Mouse (Mus musculus) spleen, embryonic (tissue): Measurements from ENCODE around the gene Svbp.

Experiments used
- CTCF ChIA-PET: fragments of 350-600 bp; sonication (Branson Sonifier 250); formaldehyde crosslinking; loops from one replicate; lab custom pipeline; 2022; lab: Charles Lee

Svbp gene

DNA sequence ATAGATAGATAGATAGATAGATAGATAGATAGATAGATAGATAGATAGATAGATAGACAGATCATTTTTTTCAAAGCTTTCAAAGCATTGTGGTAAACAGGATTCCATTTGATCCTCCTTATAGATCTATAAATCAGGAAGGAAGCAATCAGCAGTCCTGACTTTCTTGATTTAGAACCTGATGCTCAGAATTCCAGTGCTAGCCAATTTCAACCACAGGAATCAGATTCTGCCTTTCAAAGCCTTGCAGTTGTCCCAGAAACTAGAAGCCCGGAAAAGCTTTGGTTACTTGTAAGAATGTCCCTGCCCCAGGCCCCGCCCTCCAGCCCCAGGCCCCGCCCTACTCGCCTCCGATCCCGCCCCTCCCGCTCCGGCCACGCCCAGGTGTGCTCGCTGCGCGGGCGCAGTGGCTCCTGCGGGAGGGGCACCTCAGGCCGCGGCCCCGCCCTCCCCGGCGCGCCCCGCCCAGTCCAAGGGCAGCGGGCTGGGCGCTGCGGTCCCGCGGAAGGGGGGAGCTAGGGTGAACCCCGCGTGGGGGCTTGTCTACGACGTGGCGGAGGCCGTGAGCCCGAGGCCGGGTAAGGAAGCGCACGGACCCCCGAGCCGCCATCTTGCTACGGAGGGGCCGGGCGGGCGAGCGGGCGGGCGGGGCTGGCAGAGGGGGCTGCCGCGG lies at the start of gene Svbp:
Svbp (plus strand) TSS at position 398 of the 673 bp plus-strand sequence.
- CTCF ChIA-PET: interaction anchor here (0.5 to 0.9 kb wide), 5 partner anchors 130 to 1631 kb away, joined by 3 to 6 read pairs (median 4); no protein-coding TSS in a partner anchor

DNA sequence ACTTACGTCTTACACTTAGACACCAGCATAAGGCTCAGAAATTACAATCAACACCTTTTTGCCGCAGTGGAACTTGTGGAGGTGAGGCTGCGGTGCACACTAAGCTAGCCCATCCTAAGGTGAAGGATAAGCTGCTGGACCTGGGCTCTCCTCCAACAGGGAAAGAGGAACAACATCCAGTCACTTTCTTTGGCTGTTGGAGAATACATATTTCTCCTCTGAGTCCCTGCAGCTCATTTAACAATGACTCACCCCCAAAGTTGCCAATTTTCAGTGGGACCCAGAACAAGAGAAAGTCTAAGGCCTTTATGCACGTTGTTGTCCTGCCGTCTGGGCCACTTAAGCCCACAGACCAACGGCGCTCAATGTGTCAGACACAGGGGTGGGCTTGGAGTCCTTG lies 48.3 kb upstream of the Svbp start:
- CTCF ChIA-PET: no interaction called here

DNA sequence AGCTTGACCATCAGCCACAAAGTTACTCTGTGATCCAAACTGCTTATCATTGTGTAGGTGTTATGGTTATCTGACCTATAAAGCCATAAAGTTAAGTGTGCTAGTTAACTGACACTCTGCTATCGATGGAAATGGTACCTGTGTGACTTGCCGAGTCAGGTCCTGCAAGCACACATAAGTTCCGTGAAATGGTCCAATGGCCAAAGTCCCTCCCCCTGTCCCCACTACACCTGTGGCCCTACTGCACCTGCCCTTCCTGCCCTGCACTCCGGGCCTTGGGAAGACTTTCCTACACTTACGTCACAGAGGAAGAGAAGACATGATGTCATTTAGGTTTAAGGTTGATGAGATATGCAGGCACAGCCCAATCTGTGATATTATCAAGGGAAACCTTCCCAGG lies 47.8 kb upstream of the Svbp start:
- CTCF ChIA-PET: no interaction called here

DNA sequence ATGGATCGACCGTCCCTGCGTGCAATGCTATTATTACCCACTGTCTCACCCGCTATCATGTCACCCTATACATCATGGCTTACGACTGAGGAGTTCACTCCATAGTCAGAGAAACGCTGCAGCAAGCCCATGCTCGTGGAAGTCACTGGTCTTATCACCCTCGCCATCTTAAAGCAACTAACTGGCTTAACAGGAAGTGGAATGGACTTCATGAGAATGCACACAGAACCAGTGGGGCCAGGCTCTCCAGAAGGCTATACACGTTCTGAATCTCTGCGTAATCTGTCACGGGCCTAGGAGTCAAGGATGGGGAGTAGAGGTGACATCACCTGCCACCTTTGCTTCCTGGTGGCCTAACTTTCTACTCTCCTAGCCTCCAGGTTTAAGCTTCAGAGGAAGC lies 46.4 kb upstream of the Svbp start:
- CTCF ChIA-PET: no interaction called here

DNA sequence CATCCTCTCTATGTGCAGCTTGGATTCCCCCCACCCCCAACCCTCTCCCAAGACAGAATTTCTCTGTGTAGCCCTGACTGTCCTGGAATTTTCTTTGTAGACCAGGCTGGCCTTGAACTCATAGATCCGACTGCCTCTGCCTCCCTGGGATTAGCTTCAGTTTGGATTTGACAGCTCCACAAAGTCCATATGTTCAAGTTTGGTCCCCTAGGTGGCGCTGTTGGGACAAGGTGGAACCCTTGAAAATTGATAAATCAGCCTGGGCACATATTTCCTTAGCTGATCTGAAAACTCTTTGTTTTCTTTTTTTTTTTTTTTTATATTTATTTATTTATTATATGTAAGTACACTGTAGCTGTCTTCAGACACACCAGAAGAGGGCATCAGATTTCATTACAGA lies 37.9 kb upstream of the Svbp start:
- CTCF ChIA-PET: interaction anchor here (0.6 kb wide), 2 partner anchors 35 to 1608 kb away, joined by 3 to 4 read pairs; no protein-coding TSS in a partner anchor

DNA sequence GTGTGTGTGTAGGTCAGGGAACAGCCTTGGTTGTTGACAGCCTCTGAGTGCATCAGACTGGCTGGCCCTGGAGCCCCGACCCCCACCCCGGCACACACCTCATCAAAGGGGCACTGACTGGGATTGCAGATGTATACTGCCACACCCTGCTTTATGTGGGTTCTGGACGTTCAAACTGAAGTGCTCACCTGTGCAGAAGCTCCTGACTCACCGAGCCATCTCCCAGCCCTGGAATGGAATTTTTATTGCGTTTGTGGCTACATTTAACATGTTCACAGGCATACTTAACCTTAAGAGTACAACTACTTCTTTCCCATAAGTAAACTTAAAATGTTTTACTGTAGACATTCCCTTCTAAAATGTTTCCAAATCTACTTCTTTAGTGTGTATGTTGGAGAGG lies 37.2 kb upstream of the Svbp start:
- CTCF ChIA-PET: interaction anchor here (0.5 to 0.7 kb wide), 4 partner anchors 370 to 1771 kb away, joined by 3 to 6 read pairs (median 4); no protein-coding TSS in a partner anchor

DNA sequence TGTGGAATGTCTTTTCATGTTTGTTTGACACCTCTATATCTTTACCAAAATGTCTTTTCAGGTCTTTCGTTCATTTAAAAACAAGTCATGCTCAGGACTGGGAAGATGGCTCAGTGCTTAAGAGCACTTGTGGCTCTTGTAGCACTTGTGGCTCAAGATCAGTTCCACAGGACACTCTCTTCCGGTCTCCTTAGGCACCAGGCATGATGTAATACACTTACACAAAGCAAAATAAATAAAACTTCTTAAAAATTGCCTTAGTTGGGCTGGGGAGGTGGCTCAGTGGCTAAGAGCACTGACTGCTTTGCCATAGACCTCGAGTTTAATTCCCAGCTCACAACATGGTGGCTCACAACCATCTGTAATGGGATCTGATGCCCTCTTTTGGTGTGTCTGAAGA lies 33.7 kb upstream of the Svbp start:
- CTCF ChIA-PET: no interaction called here

DNA sequence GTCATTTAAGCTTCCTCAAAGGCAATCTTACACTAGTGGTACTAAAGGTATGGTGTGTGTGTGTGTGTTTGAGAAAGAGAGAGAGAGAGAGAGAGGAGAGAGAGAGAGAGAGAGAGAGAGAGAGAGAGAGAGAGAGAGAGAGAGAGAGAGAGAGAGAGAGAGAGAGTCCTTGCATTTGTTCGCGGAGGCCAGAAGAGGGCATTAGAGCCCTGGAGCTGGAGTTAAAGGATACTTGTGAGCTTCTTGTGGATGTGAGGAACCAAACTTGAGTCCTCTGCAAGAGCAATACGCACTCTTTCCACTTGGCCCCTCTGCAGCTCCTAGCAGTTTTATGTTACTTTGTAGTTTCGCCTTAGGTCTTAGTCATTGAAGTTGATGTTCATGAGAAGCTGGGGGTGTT lies 32.1 kb upstream of the Svbp start:
- CTCF ChIA-PET: interaction anchor here (0.6 kb wide), 1 partner anchor 158 kb away, joined by 4 read pairs; no protein-coding TSS in a partner anchor

DNA sequence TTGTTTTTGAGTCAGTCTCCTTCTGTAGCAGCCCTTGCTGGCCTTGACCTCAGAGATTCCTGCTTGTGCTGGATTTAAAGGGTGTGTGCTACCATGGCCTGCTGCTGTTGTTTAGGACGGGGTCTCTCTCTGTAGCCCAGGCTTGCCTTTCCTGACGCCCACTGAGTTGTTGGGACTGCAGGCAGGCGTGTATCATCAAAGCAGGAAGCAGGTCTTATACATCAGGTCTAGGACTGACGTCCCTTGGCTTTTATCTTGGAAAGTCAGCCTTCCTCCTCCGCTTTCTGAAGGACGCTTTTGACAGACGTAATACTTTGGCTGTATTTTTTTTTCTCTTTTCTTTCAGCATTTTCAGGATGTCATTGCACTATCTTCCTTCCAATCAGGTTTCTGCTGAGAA lies 29.2 kb upstream of the Svbp start:
- CTCF ChIA-PET: no interaction called here

DNA sequence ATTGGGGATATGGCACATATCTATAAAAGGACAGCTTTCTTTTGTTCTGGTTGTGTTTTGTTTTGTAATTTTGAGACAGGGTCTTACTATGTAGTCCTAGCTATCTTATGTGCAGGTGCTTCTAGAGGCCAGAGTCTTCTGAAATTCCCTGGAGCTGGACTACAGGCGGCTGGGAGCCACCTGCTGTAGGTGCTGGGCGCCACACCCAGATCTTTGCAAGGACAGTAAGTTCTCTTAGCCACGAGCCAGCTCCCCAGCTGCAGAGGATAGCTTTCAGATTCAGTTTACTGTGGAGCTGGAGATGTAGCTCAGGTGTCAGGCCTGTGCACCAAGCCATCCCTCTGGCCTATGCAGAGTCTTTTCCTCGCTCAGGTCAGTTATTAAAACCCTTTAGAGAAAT lies 28.0 kb upstream of the Svbp start:
- CTCF ChIA-PET: interaction anchor here (0.6 kb wide), 1 partner anchor 56 kb away, joined by 4 read pairs; no protein-coding TSS in a partner anchor

DNA sequence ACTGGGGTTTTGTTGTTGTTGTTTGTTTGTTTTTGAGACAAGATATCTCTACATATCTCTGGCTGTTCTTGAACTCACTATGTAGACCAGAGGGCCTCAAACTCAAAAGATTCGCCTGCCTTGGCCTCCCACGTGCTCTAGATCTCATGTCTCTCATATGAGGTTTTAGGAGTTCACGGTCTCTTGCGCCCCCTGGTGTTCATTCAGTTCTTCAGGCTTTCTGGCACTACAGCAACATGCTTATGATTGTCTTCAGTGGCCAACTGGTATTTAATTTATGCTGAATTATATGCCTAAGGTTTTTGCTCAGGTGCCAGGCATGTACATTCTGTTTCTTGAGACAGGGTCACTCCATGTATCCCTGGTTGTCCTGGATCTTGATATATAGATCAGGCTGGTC lies 27.4 kb upstream of the Svbp start:
- CTCF ChIA-PET: no interaction called here

DNA sequence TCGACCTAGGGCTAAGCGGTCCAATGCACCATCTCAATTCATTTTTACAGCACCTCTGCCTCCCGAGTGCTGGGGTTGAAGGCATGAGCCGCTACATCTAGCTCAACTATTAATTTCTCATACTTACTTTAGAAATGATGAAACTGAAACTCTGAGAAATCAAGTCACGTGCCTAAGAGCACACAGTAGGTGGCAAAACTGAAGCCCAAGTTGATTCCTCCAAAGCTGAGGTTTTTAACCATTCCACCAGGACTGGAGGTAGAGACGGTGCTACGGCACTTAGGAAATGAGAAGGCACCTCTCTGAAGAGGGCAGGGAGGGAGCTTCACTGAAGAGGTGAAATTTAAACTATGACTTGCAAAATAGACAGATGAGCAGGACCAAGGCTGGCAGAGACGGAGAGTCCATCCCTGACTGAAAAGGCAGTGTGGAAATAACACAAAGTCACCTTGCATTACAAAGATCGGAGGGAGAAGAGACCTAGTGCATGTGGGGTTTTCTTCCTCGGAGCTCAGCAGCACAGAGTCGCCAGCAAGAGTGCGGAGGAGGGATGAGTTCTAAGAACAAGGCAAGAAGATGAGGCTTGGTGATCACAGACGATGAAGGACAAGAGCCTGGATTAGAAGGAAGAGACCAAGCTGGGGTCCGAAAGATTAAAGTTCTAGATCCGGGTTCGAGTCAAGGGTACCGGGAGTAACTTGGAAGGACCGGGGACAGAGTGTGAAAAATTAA lies 22.0 kb upstream of the Svbp start:
- CTCF ChIA-PET: interaction anchor here (0.5 kb wide), 2 partner anchors 17 to 35 kb away, joined by 3 read pairs; partner anchors contain the start of gene Ermap

DNA sequence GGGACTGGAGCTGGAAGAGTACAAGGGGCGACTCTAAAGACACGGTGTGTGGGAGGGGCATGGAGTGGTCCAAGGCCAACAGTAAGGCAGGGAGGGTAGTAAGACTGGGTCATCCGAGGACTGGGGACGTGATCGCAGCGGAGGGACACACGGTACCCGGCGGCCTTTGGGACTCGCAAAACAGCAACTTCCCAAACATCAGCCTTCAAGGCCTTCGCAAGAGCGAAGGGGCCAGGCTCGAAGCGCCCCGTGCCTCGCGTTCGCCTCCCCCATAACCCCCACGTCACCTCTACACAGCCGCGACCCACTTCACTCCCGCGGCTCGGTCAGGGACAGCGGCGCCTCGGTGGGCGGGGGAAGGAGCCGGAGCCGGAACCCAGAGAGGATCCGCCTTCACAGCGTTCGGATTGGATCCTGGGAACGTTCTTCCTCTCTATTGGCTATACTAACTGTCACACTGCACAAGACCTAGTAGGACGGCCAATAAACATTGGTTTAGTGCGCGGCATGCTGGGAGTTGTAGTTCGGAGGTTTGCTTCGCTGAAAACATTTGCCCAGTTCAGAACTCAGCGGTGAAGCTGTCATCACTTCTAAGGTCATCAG lies 21.2 kb upstream of the Svbp start, which contains the start of gene Zfp691:
Zfp691 (minus strand) TSS at position 345 of the 603 bp plus-strand sequence.
- CTCF ChIA-PET: no interaction called here

DNA sequence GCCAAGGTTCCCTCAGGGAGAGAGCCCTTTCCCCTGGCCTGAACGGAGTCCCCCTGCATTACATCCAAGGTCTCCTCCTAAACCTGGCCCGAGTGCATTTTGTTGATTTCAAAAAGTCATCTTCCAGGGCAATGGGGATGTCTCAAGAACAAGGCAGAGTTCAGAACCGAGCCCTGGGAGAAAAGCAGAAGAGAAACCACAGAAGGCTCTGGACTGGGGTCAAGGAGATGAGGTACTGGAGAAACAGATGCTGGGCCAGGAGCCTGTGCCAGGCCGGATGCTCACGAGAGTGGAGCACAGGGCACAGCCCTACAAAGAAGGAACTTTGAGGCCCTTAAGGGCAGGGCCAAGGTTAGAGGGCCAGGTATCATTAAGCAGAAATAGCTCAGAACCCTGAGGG lies 17.4 kb upstream of the Svbp start:
- CTCF ChIA-PET: interaction anchor here (0.6 kb wide), 1 partner anchor 528 kb away, joined by 5 read pairs; no protein-coding TSS in a partner anchor

DNA sequence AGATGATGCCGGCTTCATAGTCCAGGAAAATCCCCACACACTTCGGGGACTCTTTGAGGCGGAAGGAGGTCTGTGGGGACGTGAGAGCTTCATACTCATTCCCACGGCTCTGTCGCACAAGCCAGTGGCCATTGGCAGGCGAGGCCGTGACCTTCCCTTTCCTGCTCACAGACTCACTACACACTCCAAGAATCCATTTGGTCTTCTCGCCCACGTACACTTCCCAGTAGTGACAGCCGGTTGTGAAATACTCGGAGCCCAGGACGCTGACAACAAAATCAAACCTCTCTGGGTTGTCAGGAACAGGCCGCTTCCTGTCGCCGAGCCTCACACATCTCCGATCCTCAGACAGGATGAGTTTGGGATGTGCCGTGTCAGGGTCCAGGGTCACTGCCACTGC lies 16.8 kb upstream of the Svbp start:
- CTCF ChIA-PET: interaction anchor here (0.9 kb wide), 1 partner anchor 54 kb away, joined by 3 read pairs; no protein-coding TSS in a partner anchor

DNA sequence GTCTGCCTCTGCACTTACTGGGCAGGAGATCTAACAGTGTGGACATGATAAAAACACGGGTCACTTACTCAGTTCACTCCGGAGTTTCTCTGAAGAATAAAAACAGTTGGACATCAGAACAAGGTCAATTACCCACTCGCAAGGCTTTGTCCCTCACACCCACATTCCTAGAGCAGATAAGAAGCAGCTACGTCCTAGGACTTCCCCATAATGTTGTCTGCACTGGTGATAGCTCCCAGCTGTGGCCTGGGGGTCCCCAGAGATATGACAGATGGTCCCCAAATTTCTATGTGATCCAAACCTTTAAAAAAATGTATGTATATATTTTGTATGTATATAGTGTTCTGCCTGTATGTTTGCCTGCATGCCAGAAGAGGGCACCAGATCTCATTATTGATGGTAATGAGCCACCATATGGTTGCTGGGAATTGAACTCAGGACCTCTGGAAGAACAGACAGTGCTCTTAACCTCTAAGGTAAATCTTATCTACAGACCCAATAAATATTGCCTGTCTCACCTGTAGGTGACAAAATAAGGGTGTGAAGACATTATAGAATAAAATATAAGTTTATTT lies 14.9 kb upstream of the Svbp start:
- CTCF ChIA-PET: no interaction called here

DNA sequence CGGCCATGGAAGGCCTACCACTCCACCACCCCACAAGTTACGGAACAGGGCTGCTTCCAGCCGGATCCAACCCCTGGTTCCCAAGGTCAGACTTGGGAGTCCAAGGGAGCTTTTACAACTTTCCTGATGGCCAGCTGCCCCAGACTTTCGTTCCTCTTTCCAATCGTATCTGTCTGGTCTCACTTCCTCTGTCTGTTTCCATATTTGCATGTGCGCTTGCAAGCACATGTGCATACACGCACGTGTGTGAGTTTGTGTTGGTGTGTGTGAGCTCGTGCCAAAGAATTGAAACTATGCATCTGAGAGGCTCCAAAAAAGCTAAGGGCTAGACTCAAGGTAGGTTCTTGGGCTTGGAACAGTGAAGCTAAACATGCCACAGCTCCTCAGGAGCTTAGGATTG lies 13.7 kb upstream of the Svbp start:
- CTCF ChIA-PET: interaction anchor here (0.7 kb wide), 1 partner anchor 186 kb away, joined by 10 read pairs; no protein-coding TSS in a partner anchor

DNA sequence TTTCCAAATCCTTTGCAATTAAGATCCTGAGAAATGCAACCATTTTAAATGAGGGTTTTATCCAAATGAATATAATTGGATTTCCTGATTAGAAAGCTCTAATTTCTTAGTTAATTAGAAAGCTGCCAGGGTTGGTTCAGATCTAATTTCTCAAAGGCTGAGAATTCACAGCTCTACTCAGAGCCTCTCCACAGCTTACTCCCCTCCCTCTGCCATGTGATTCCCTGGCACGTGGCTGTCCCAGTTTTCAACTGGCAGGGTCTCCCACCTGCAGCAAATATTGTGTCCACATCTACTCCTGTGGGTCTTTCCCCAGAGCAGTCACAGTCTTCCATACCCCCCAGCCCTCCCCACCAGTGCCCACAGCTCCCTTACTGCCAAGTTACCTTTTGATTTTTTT lies 11.6 kb upstream of the Svbp start:
- CTCF ChIA-PET: interaction anchor here (0.9 kb wide), 1 partner anchor 10 kb away, joined by 3 read pairs; no protein-coding TSS in a partner anchor

DNA sequence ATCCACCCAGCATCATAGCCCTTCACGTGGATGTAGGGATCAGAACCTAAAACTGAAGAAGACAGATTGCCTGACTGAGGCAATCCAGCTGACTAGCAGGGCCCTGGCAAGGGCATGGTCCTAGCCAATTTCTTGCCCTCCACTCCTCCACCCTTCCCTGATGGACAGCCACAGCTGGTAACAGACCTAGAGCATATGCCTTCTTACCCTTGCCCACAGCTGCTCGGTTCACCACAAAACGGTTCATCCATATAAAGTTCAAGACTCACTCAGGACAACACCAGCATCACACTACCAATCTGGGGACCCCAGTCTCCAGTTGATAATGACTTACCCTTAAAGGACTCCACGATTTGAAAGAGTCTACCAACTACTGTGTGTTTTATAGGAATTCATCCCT lies 9.3 kb upstream of the Svbp start:
- CTCF ChIA-PET: no interaction called here

DNA sequence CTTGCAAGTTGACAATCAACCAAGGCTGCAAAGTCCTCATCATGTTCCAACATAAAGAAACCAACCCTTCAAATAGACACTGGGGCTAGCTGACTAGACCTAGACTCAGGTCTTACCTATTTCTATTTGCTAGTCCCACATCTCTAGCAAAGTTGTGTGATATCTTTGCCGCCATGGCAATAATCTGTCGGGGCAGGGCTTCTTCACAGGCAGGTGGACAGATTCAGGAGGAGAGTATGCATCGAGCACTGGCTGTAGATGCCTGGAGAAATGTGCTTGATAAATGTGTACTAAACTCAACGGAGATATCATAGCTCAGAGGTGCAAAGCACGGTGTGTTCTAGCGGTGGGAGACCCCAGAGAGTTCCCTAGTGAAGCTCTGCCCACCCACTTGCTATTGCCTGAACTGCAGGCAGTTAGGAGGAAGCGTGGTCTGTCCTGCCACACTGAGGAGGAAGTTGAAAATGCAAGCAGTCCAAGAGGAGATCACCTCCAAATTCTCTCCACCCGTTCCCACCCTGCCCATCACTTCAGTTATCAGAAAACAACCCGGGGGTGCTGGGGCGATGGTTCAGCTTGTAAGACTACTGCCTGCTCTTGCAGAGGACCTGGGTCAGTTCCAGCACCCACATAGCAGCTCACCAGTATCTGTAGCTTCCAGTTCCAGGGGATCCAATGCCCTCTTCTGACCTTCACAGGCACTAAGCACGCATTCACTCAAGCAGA lies 6.9 kb upstream of the Svbp start:
- CTCF ChIA-PET: no interaction called here

DNA sequence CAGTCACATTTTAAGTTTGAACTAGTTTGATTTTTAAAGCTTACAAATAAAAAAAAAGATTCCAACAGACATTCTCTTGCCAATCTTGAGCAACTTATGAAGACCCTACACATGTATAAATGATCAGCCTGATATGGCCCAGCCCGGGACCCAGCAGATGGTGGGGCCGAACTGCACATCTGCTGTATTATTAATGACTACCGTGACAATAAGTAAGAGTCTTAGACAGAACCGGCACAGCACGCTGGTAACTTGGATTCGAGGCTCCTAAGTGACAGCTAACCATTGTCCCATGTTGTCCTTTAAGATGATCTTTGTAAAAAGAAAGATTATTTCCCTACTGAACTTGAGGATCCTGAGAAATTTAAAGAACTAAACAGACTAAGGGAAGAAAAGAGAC lies 5.7 kb upstream of the Svbp start:
- CTCF ChIA-PET: interaction anchor here (0.6 to 0.7 kb wide), 2 partner anchors 16 to 543 kb away, joined by 3 read pairs; no protein-coding TSS in a partner anchor
